Mouse (Mus musculus): ENCODE measurements at regions not wholly inside any gene's neighbourhood (a gene's known extent, or its start where the extent isn't known, plus 50 kb on each side); places are given as distances from the start of the nearest gene placed in this dataset.

DNA sequence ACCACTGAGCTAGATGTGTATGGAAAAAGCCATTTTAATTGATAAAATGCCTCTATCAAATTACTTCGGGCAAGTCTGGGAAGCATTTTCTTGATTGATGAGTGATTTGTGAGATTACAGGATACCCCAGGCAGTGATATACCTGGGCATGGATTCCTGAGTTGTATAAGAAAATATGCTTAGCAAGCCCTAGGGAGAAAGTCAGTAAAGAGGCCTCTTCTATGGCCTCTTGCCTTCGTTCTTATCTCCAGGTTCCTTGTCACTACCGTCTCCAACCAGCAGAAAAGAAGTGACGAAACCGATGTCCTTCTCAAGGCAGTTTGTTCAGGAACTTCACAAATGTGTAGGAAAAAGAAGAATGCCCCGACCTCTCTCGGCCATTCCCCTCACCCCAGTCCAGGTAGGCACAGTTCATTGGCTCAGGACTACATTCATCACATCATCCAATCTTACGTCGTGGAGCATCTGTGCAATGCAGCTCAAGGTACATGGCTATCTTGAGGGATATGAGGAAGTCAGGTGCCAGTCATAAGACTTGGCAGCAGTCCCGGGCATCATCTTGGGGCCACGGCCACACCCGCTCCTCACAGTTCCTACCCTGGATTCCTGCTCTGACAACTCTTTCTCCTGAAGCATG, 310.2 kb downstream of the Cdh11 start:
- TF ChIP-seq CTCF (IDR thresholded peaks at IDR 0.05; ENCODE audit: low read depth, low read length) (no peak), POLR2A (IDR thresholded peaks at IDR 0.05; ENCODE audit: extremely low read depth, insufficient read depth, low read length) (no peak)
- H3K27ac ChIP-seq (replicated peaks; ENCODE audit: insufficient read depth, low read depth, low read length) = no peak overlapping the region
- H3K79me2 ChIP-seq (ENCODE audit: control insufficient read depth, insufficient read depth, low read length) = no peaks in the 10 kb centered on the region
- H3K9ac ChIP-seq (ENCODE audit: low read depth, low read length) = no peak overlapping the region
- DNase-seq (ENCODE audit: extremely low read depth, low read depth, low spot score) = no peak
- no peaks in the 10 kb centered on the region for H3K4me1 ChIP-seq (ENCODE audit: control insufficient read depth, insufficient read depth, low read length)
- 91% methylated on average over 12 of the region's 12 CpGs for WGBS
- no peaks in the 10 kb centered on the region for H3K27me3 ChIP-seq (ENCODE audit: control insufficient read depth, insufficient read depth, low read length)
- no peak overlapping the region for H3K4me3 ChIP-seq (ENCODE audit: insufficient read depth, low read depth, low read length)
- no peaks in the 10 kb centered on the region for H3K36me3 ChIP-seq (ENCODE audit: control insufficient read depth, insufficient read depth, low read length)

DNA sequence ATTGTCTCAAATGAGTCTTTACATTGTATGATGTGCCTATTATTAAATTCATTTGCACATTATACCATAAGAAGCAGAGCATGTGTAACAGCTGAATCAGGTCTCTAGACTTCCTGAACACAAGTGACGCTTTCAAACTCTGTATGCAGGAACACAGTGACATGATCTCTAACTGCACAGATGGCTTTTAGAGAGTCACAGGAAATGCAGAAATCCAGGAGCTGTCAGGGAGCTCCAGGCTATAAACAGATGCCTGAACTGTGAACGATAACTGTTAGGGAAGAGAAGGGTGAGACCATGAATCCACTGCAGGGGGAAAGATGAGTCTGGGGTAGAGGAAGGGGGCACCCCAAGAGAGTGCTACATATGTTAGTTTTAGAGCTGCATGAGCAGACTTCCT, 311.2 kb downstream of the Cdh11 start:
- H3K4me1 ChIP-seq (ENCODE audit: control insufficient read depth, insufficient read depth, low read length) = no peaks in the 10 kb centered on the region
- TF ChIP-seq POLR2A (IDR thresholded peaks at IDR 0.05; ENCODE audit: extremely low read depth, insufficient read depth, low read length) (no peak), CTCF (IDR thresholded peaks at IDR 0.05; ENCODE audit: low read depth, low read length) (no peak)
- no peak overlapping the region for H3K9ac ChIP-seq (ENCODE audit: low read depth, low read length)
- DNase-seq (ENCODE audit: extremely low read depth, low read depth, low spot score) = no peak
- H3K36me3 ChIP-seq (ENCODE audit: control insufficient read depth, insufficient read depth, low read length) = no peaks in the 10 kb centered on the region
- no peaks in the 10 kb centered on the region for H3K27me3 ChIP-seq (ENCODE audit: control insufficient read depth, insufficient read depth, low read length)
- H3K79me2 ChIP-seq (ENCODE audit: control insufficient read depth, insufficient read depth, low read length) = no peaks in the 10 kb centered on the region
- no peak overlapping the region for H3K4me3 ChIP-seq (ENCODE audit: insufficient read depth, low read depth, low read length)
- H3K27ac ChIP-seq (replicated peaks; ENCODE audit: insufficient read depth, low read depth, low read length) = no peak overlapping the region
- 77% methylated on average over 2 of the region's 2 CpGs for WGBS

- WGBS = 90% methylated on average over 1 of the region's 1 CpGs
- Histone ChIP-seq H3K9ac (ENCODE audit: low read depth, low read length) (no peak overlapping the region), H3K4me3 (ENCODE audit: insufficient read depth, low read depth, low read length) (no peak overlapping the region), H3K36me3 (ENCODE audit: control insufficient read depth, insufficient read depth, low read length) (no peaks in the 10 kb centered on the region), H3K79me2 (ENCODE audit: control insufficient read depth, insufficient read depth, low read length) (no peaks in the 10 kb centered on the region), H3K4me1 (ENCODE audit: control insufficient read depth, insufficient read depth, low read length) (no peaks in the 10 kb centered on the region), H3K27me3 (ENCODE audit: control insufficient read depth, insufficient read depth, low read length) (no peaks in the 10 kb centered on the region), H3K27ac (replicated peaks; ENCODE audit: insufficient read depth, low read depth, low read length) (no peak overlapping the region)
- TF ChIP-seq CTCF (IDR thresholded peaks at IDR 0.05; ENCODE audit: low read depth, low read length) = no peak
- TF ChIP-seq POLR2A (IDR thresholded peaks at IDR 0.05; ENCODE audit: extremely low read depth, insufficient read depth, low read length) = no peak
- DNase-seq (ENCODE audit: extremely low read depth, low read depth, low spot score) = no peak
Observed at GRCm38 (mm10) chr8:102471352-102471751, 314.1 kb downstream of the Cdh11 start.

DNA sequence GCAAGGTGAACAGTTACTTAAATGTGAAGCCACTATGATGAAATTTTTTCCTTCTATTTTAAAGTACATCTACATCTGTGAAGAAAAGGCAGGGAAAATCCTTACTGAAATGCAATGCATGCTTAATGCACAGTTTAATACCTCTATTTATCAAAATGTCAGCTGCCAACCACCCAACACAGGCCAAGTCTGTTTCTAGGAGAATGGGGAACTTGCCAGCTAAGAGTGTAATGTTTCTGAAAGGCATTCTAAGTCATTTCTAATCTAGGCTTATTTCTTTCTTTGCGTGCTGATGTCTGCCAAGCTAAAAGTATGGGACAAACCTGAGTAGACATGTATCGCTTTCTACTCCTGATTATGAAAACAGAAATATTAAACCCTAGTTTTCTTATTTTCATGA, 322.8 kb downstream of the Cdh11 start:
- DNase-seq (ENCODE audit: extremely low read depth, low read depth, low spot score) = no peak
- H3K79me2 ChIP-seq (ENCODE audit: control insufficient read depth, insufficient read depth, low read length) = no peaks in the 10 kb centered on the region
- H3K4me3 ChIP-seq (ENCODE audit: insufficient read depth, low read depth, low read length) = no peak overlapping the region
- no peak overlapping the region for H3K9ac ChIP-seq (ENCODE audit: low read depth, low read length)
- no peaks in the 10 kb centered on the region for H3K36me3 ChIP-seq (ENCODE audit: control insufficient read depth, insufficient read depth, low read length)
- TF ChIP-seq POLR2A (IDR thresholded peaks at IDR 0.05; ENCODE audit: extremely low read depth, insufficient read depth, low read length) (no peak), CTCF (IDR thresholded peaks at IDR 0.05; ENCODE audit: low read depth, low read length) (no peak)
- H3K27ac ChIP-seq (replicated peaks; ENCODE audit: insufficient read depth, low read depth, low read length) = no peak overlapping the region
- H3K27me3 ChIP-seq (ENCODE audit: control insufficient read depth, insufficient read depth, low read length) = no peaks in the 10 kb centered on the region
- H3K4me1 ChIP-seq (ENCODE audit: control insufficient read depth, insufficient read depth, low read length) = no peaks in the 10 kb centered on the region
- 92% methylated on average over 2 of the region's 2 CpGs for WGBS

DNA sequence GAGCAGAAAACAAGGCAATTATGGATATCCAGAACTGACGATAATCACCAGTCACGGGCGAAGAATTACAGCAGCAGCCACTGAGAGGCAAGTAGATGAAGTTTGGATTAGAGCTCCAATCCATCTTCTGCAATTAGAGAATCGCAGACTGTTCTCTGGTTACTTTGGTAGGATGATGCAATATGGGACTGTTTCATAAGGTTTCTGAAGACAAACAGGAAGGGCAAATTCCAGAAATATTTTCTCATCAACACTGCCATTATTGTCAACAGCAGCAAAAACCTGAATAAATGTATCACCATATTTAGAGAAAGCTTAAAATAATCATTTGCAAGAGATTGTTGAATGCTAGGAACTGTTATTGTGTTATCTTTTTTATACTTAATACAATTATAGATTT, 342.4 kb downstream of the Cdh11 start:
- Histone ChIP-seq H3K27ac (replicated peaks; ENCODE audit: insufficient read depth, low read depth, low read length) (no peak overlapping the region), H3K36me3 (ENCODE audit: control insufficient read depth, insufficient read depth, low read length) (no peaks in the 10 kb centered on the region), H3K4me1 (ENCODE audit: control insufficient read depth, insufficient read depth, low read length) (no peaks in the 10 kb centered on the region), H3K9ac (ENCODE audit: low read depth, low read length) (no peak overlapping the region), H3K27me3 (ENCODE audit: control insufficient read depth, insufficient read depth, low read length) (no peaks in the 10 kb centered on the region), H3K79me2 (ENCODE audit: control insufficient read depth, insufficient read depth, low read length) (no peaks in the 10 kb centered on the region), H3K4me3 (ENCODE audit: insufficient read depth, low read depth, low read length) (no peak overlapping the region)
- WGBS = 71% methylated on average over 4 of the region's 4 CpGs
- peak; percentile 51 for DNase-seq (ENCODE audit: extremely low read depth, low read depth, low spot score)
- TF ChIP-seq POLR2A (IDR thresholded peaks at IDR 0.05; ENCODE audit: extremely low read depth, insufficient read depth, low read length) (no peak), CTCF (IDR thresholded peaks at IDR 0.05; ENCODE audit: low read depth, low read length) (no peak)

GRCm38 (mm10) chr8:102421828-102422227, 363.6 kb downstream of the Cdh11 start:
- no peak for DNase-seq (ENCODE audit: extremely low read depth, low read depth, low spot score)
- no peak overlapping the region for H3K27ac ChIP-seq (replicated peaks; ENCODE audit: insufficient read depth, low read depth, low read length)
- H3K27me3 ChIP-seq (ENCODE audit: control insufficient read depth, insufficient read depth, low read length) = no peaks in the 10 kb centered on the region
- no peaks in the 10 kb centered on the region for H3K36me3 ChIP-seq (ENCODE audit: control insufficient read depth, insufficient read depth, low read length)
- H3K79me2 ChIP-seq (ENCODE audit: control insufficient read depth, insufficient read depth, low read length) = no peaks in the 10 kb centered on the region
- no peak overlapping the region for H3K4me3 ChIP-seq (ENCODE audit: insufficient read depth, low read depth, low read length)
- TF ChIP-seq CTCF (IDR thresholded peaks at IDR 0.05; ENCODE audit: low read depth, low read length) = no peak
- TF ChIP-seq POLR2A (IDR thresholded peaks at IDR 0.05; ENCODE audit: extremely low read depth, insufficient read depth, low read length) = no peak
- H3K9ac ChIP-seq (ENCODE audit: low read depth, low read length) = no peak overlapping the region
- no peaks in the 10 kb centered on the region for H3K4me1 ChIP-seq (ENCODE audit: control insufficient read depth, insufficient read depth, low read length)
- WGBS = 66% methylated on average over 2 of the region's 2 CpGs

All from liver, adult 2 months (tissue).